Mouse (Mus musculus) natural killer cell, adult 2 months (primary cell): Measurements from ENCODE around the gene Snx29.

Experiments used
- DNase-seq, 2 experiments: peaks; one replicate each; pipeline ENCODE4 v3.0.0; 2022; ENCODE audit warnings: low spot score in 2 of 2

Gene Snx29

GRCm38 (mm10) chr16:11448696-11449095, 126.0 kb downstream of the Snx29 start:
- DNase-seq = peak; percentile 83 to 91

- DNase-seq = no peak
Measured at GRCm38 (mm10) chr16:11449344-11449743, 126.6 kb downstream of the Snx29 start.

- no peak for DNase-seq
Measured at GRCm38 (mm10) chr16:11450626-11451025, 127.9 kb downstream of the Snx29 start.

- DNase-seq = no peak
Measured at GRCm38 (mm10) chr16:11454871-11455270, 132.2 kb downstream of the Snx29 start.

- peak in 1 of 2 experiments; percentile 5 for DNase-seq
Measured at GRCm38 (mm10) chr16:11455545-11456140, 132.9 kb downstream of the Snx29 start.

GRCm38 (mm10) chr16:11456141-11456645, 133.5 kb downstream of the Snx29 start:
- DNase-seq = peak; percentile 29 to 50

- DNase-seq = no peak
Measured at GRCm38 (mm10) chr16:11457136-11457535, 134.4 kb downstream of the Snx29 start.

GRCm38 (mm10) chr16:11457609-11458350, 135.1 kb downstream of the Snx29 start:
- no peak for DNase-seq

GRCm38 (mm10) chr16:11460210-11460609, 137.5 kb downstream of the Snx29 start:
- DNase-seq = no peak

- DNase-seq = peak; percentile 76 to 85
Measured at GRCm38 (mm10) chr16:11461612-11462011, 138.9 kb downstream of the Snx29 start.

- peak in 1 of 2 experiments; percentile 48 for DNase-seq
Measured at GRCm38 (mm10) chr16:11468533-11469179, 145.9 kb downstream of the Snx29 start.

- no peak for DNase-seq
Measured at GRCm38 (mm10) chr16:11469491-11469890, 146.8 kb downstream of the Snx29 start.

GRCm38 (mm10) chr16:11471246-11471645, 148.5 kb downstream of the Snx29 start:
- no peak for DNase-seq

- DNase-seq = no peak
Measured at GRCm38 (mm10) chr16:11472852-11473251, 150.1 kb downstream of the Snx29 start.

GRCm38 (mm10) chr16:11473474-11473873, 150.8 kb downstream of the Snx29 start:
- no peak for DNase-seq

- no peak for DNase-seq
Measured at GRCm38 (mm10) chr16:11473893-11474505, 151.3 kb downstream of the Snx29 start.

GRCm38 (mm10) chr16:11475137-11475943, 152.6 kb downstream of the Snx29 start:
- DNase-seq = peak; percentile 34 to 60

- DNase-seq = no peak
Measured at GRCm38 (mm10) chr16:11476314-11476713, 153.6 kb downstream of the Snx29 start.

GRCm38 (mm10) chr16:11476968-11477367, 154.3 kb downstream of the Snx29 start:
- no peak for DNase-seq

GRCm38 (mm10) chr16:11477591-11477990, 154.9 kb downstream of the Snx29 start:
- no peak for DNase-seq

GRCm38 (mm10) chr16:11479605-11480004, 156.9 kb downstream of the Snx29 start:
- DNase-seq = no peak
